Mouse (Mus musculus): ENCODE data around the gene Mfsd11. TPM values are rescaled to one million over a fixed set of nuclear protein-coding genes. Genes with fewer than 3 reads are reported as not detected.

Mfsd11 gene
- 30.5 and 39.0 TPM in 2 replicates for polyA plus RNA-seq (2015; fragmentation: Nextera tagmentation; extraction: Ambion mirVana)

- H3K36me3 ChIP-seq (ENCODE audit: control insufficient read depth, insufficient read depth) = peaks cover 24% of the 10 kb centered on the region
- H3K4me2 ChIP-seq (ENCODE audit: low read depth, low read length) = peak within 1 kb of the TSS; percentile 74
- H3K27me3 ChIP-seq (ENCODE audit: control insufficient read depth, insufficient read depth, low read length) = no peaks in the 10 kb centered on the region
- peak; percentile 61 for ATAC-seq (replicated peaks; ENCODE audit: extremely low read depth, insufficient read depth, low FRiP score)
- H3K27ac ChIP-seq (ENCODE audit: low read length) = peak within 1 kb of the TSS; percentile 97
- peaks cover 18% of the 10 kb centered on the region for H3K4me1 ChIP-seq (ENCODE audit: control insufficient read depth, insufficient read depth, low read length)
- H3K4me3 ChIP-seq (ENCODE audit: low read length) = peak within 1 kb of the TSS; percentile 97
- WGBS = under 1% methylated on average over 74 of the region's 91 CpGs
- H3K9ac ChIP-seq (ENCODE audit: low read length) = peak within 1 kb of the TSS; percentile 99
- H3K9me3 ChIP-seq (replicated peaks; ENCODE audit: control insufficient read depth, low read length) = no peaks in the 10 kb centered on the region
Observed at GRCm38 (mm10) chr11:116852291-116852890, at the start of gene Mfsd11. Mfsd11 (plus strand) TSS chr11:116852440.

DNA sequence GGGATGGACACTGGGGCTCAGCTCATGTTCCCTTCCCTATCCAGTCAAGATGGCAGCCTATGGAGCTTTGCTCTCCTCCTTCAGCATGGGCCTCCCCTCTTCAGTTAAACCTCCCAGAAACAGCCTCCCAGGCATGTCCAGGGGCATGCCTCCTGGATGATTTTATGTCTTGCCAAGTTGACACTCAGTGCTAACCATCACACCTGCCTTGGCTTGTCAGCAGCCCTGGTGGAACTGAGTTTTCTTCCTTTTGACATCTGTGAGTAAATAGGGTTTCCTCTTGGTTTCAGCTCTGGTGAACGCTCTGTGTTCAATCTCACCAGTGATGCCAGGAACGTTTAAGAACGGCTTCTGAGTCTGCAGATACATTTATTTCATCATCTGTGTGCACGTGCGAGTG lies 49.5 kb upstream of the Mfsd11 start:
- 77% methylated on average over 5 of the region's 5 CpGs for WGBS
- Histone ChIP-seq H3K9ac (ENCODE audit: low read length) (no peak overlapping the region), H3K36me3 (ENCODE audit: control insufficient read depth, insufficient read depth) (no peaks in the 10 kb centered on the region), H3K27ac (ENCODE audit: low read length) (no peak overlapping the region), H3K9me3 (replicated peaks; ENCODE audit: control insufficient read depth, low read length) (no peaks in the 10 kb centered on the region), H3K4me1 (ENCODE audit: control insufficient read depth, insufficient read depth, low read length) (peaks cover 5% of the 10 kb centered on the region; the same call in 1 of the 2 replicates), H3K4me3 (ENCODE audit: low read length) (no peak overlapping the region), H3K4me2 (ENCODE audit: low read depth, low read length) (no peak overlapping the region), H3K27me3 (ENCODE audit: control insufficient read depth, insufficient read depth, low read length) (no peaks in the 10 kb centered on the region)
- ATAC-seq (replicated peaks; ENCODE audit: extremely low read depth, insufficient read depth, low FRiP score) = no peak

- WGBS = 67% methylated on average over 15 of the region's 15 CpGs
- Histone ChIP-seq H3K9ac (ENCODE audit: low read length) (no peak overlapping the region), H3K4me2 (ENCODE audit: low read depth, low read length) (no peak overlapping the region), H3K36me3 (ENCODE audit: control insufficient read depth, insufficient read depth) (no peaks in the 10 kb centered on the region), H3K4me3 (ENCODE audit: low read length) (no peak overlapping the region), H3K9me3 (replicated peaks; ENCODE audit: control insufficient read depth, low read length) (no peaks in the 10 kb centered on the region), H3K27ac (ENCODE audit: low read length) (peak overlapping the region; percentile 60; the same call in 1 of the 2 replicates), H3K27me3 (ENCODE audit: control insufficient read depth, insufficient read depth, low read length) (no peaks in the 10 kb centered on the region; the same call in 1 of the 2 replicates), H3K4me1 (ENCODE audit: control insufficient read depth, insufficient read depth, low read length) (peaks cover 9% of the 10 kb centered on the region)
- 0 out of 2 replicates have a peak, but pooled peaks have one; percentile 31 for ATAC-seq (replicated peaks; ENCODE audit: extremely low read depth, insufficient read depth, low FRiP score)
Observed at GRCm38 (mm10) chr11:116806136-116807071, 45.8 kb upstream of the Mfsd11 start.

GRCm38 (mm10) chr11:116807116-116807515 lies 45.1 kb upstream of the Mfsd11 start:
- 45% methylated on average over 7 of the region's 7 CpGs for WGBS
- H3K27ac ChIP-seq (ENCODE audit: low read length) = peak overlapping the region; percentile 59
- H3K9ac ChIP-seq (ENCODE audit: low read length) = no peak overlapping the region
- no peak for ATAC-seq (replicated peaks; ENCODE audit: extremely low read depth, insufficient read depth, low FRiP score)
- H3K4me1 ChIP-seq (ENCODE audit: control insufficient read depth, insufficient read depth, low read length) = peaks cover 13% of the 10 kb centered on the region
- no peaks in the 10 kb centered on the region for H3K36me3 ChIP-seq (ENCODE audit: control insufficient read depth, insufficient read depth)
- no peak overlapping the region for H3K4me2 ChIP-seq (ENCODE audit: low read depth, low read length)
- no peaks in the 10 kb centered on the region for H3K9me3 ChIP-seq (replicated peaks; ENCODE audit: control insufficient read depth, low read length)
- no peaks in the 10 kb centered on the region; the same call in 1 of the 2 replicates for H3K27me3 ChIP-seq (ENCODE audit: control insufficient read depth, insufficient read depth, low read length)
- no peak overlapping the region for H3K4me3 ChIP-seq (ENCODE audit: low read length)

DNA sequence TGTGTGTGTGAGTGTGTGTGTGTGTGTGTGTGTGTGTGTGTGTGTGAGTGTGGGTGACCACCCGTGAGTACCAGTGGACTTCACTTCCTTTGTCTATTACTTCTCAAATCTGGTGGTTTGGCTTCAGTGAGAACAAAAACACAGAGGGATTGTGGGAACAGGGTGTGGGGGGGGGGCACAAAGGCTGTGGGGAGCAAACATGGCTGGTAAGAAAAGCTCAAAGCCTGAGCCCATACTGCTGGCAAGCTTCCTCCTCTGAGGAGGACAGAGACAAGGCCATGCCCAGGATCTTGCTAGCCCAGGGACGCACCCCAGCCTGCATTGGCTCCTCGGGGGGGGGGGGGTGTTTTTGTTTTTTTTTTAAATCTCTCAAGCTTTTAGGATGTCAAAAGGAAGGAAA lies 44.7 kb upstream of the Mfsd11 start:
- ATAC-seq (replicated peaks; ENCODE audit: extremely low read depth, insufficient read depth, low FRiP score) = no peak
- H3K36me3 ChIP-seq (ENCODE audit: control insufficient read depth, insufficient read depth) = no peaks in the 10 kb centered on the region
- H3K4me2 ChIP-seq (ENCODE audit: low read depth, low read length) = no peak overlapping the region
- peaks cover 16% of the 10 kb centered on the region for H3K4me1 ChIP-seq (ENCODE audit: control insufficient read depth, insufficient read depth, low read length)
- H3K9me3 ChIP-seq (replicated peaks; ENCODE audit: control insufficient read depth, low read length) = no peaks in the 10 kb centered on the region
- WGBS = 71% methylated on average over 3 of the region's 3 CpGs
- H3K27me3 ChIP-seq (ENCODE audit: control insufficient read depth, insufficient read depth, low read length) = no peaks in the 10 kb centered on the region; the same call in 1 of the 2 replicates
- H3K4me3 ChIP-seq (ENCODE audit: low read length) = no peak overlapping the region
- H3K27ac ChIP-seq (ENCODE audit: low read length) = peak overlapping the region; percentile 15
- H3K9ac ChIP-seq (ENCODE audit: low read length) = no peak overlapping the region

GRCm38 (mm10) chr11:116807938-116808606 lies 44.2 kb upstream of the Mfsd11 start:
- H3K36me3 ChIP-seq (ENCODE audit: control insufficient read depth, insufficient read depth) = no peaks in the 10 kb centered on the region
- H3K27me3 ChIP-seq (ENCODE audit: control insufficient read depth, insufficient read depth, low read length) = no peaks in the 10 kb centered on the region; the same call in 1 of the 2 replicates
- 0 out of 2 replicates have a peak, but pooled peaks have one; percentile 24 for ATAC-seq (replicated peaks; ENCODE audit: extremely low read depth, insufficient read depth, low FRiP score)
- no peaks in the 10 kb centered on the region for H3K9me3 ChIP-seq (replicated peaks; ENCODE audit: control insufficient read depth, low read length)
- no peak overlapping the region for H3K4me2 ChIP-seq (ENCODE audit: low read depth, low read length)
- H3K4me3 ChIP-seq (ENCODE audit: low read length) = no peak overlapping the region
- 24% methylated on average over 7 of the region's 7 CpGs for WGBS
- H3K9ac ChIP-seq (ENCODE audit: low read length) = peak overlapping the region; percentile 21; the same call in 1 of the 2 replicates
- peaks cover 21% of the 10 kb centered on the region for H3K4me1 ChIP-seq (ENCODE audit: control insufficient read depth, insufficient read depth, low read length)
- peak overlapping the region; percentile 15; the same call in 1 of the 2 replicates for H3K27ac ChIP-seq (ENCODE audit: low read length)

DNA sequence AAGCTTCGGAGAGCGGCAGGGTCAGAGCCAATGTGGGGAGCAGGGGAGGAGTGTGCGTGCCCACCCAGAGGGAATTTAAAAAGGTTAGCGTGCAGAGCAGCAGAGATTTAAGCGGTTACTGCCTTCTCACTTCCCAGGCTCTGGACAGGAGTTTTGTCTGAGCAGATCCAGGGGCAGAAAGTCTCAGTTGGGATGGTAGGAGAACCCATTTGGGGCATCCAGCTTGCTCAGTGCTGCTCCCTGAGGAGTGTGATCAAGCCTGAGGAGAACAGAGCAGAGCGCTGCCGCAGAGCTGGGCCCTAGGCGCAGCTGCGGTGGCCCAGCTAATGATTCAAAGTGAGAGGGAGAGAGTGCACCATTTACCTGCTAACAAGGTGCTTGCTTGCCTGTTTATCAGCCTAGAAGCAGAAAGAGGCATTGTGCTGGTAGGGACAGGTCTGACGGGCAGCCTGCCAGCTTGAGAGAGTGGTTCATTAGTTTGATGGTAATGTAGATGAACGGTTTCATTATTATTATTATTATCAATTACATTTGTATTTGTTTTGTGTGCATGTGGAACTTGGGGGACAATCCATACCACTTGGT lies 43.3 kb upstream of the Mfsd11 start:
- ATAC-seq (replicated peaks; ENCODE audit: extremely low read depth, insufficient read depth, low FRiP score) = no peak
- Histone ChIP-seq H3K36me3 (ENCODE audit: control insufficient read depth, insufficient read depth) (no peaks in the 10 kb centered on the region), H3K27ac (ENCODE audit: low read length) (no peak overlapping the region), H3K9me3 (replicated peaks; ENCODE audit: control insufficient read depth, low read length) (no peaks in the 10 kb centered on the region), H3K27me3 (ENCODE audit: control insufficient read depth, insufficient read depth, low read length) (no peaks in the 10 kb centered on the region; the same call in 1 of the 2 replicates), H3K4me3 (ENCODE audit: low read length) (no peak overlapping the region), H3K4me2 (ENCODE audit: low read depth, low read length) (no peak overlapping the region), H3K9ac (ENCODE audit: low read length) (peak overlapping the region; percentile 21; the same call in 1 of the 2 replicates), H3K4me1 (ENCODE audit: control insufficient read depth, insufficient read depth, low read length) (peaks cover 30% of the 10 kb centered on the region)
- 82% methylated on average over 11 of the region's 11 CpGs for WGBS

DNA sequence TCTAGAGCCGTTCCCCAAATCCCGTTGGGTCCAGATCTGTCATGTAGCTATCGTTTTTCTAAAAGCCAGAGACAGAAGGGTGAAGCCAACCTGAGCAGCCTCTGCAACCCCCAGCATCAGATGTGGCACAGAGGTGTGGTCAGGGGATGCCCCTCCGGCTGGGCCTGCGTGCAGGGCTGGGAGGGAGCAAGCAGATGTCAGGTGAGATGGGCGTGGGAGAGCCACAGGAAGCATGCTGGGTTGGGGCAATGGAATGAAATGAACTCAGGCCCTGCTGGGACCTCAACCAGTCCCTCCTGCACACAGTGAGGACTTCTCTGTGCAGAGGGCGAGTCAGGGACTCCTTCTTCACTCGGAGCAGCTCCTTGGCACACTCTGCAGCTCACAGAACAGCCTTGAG lies 42.7 kb upstream of the Mfsd11 start:
- Histone ChIP-seq H3K27me3 (ENCODE audit: control insufficient read depth, insufficient read depth, low read length) (no peaks in the 10 kb centered on the region; the same call in 1 of the 2 replicates), H3K9ac (ENCODE audit: low read length) (no peak overlapping the region), H3K4me1 (ENCODE audit: control insufficient read depth, insufficient read depth, low read length) (peaks cover 34% of the 10 kb centered on the region), H3K9me3 (replicated peaks; ENCODE audit: control insufficient read depth, low read length) (no peaks in the 10 kb centered on the region), H3K4me2 (ENCODE audit: low read depth, low read length) (no peak overlapping the region), H3K36me3 (ENCODE audit: control insufficient read depth, insufficient read depth) (no peaks in the 10 kb centered on the region), H3K4me3 (ENCODE audit: low read length) (no peak overlapping the region), H3K27ac (ENCODE audit: low read length) (no peak overlapping the region)
- 72% methylated on average over 8 of the region's 8 CpGs for WGBS
- no peak for ATAC-seq (replicated peaks; ENCODE audit: extremely low read depth, insufficient read depth, low FRiP score)

Measured in heart, embryonic 16.5 days (tissue).